Mouse (Mus musculus) testis, postnatal 14 days (tissue): ENCODE data around the gene Fam160b1.
A peak's percentile ranks its signal among the peaks of the same experiment; 100 is the strongest.

Experiments used
- DNase-seq: peaks from one replicate; pipeline ENCODE4 v3.0.0; 2021; ENCODE audit warnings: low spot score

The Fam160b1 gene

DNA sequence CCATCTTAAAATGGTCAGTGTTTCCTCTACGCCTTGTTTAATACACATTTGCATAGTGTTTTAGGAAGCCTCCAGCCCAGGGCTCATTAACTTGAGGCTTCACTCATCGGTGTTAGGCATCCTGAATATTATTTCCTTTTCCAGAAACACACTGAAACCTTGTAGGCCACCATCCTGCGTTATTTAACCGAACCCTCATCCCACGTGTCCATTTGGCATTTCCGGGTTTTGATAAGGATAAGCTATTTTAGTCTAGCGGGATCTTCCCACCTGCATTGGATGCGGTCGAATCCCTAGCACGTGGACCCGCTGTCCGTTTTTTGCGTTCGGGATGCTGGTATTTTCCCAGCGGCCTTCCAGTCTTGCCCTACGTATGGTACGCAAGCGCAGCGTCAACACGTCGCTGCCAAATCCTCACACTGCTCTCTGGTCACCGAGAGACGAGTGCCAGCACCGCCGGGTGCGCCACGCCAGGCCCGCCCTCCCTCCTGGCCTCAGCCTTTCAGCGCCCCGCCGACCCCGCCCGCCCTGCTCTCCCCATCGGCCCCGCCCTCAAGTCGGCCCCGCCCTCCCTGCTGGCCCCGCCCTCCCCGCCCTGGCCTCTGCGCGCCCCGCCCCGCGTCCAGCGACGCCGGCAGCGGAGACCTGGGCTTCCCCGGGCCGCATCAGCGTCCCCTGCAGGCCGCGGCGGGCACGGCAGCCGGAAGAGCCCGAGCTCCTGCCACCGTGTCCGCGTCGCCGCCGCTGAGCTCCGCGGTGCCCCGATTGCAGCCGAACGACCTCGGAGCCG lies at the start of gene Fam160b1:
Gene Fam160b1 (plus strand): TSS at position 340 of the 790 bp plus-strand sequence.
- peak; percentile 90 for DNase-seq

DNA sequence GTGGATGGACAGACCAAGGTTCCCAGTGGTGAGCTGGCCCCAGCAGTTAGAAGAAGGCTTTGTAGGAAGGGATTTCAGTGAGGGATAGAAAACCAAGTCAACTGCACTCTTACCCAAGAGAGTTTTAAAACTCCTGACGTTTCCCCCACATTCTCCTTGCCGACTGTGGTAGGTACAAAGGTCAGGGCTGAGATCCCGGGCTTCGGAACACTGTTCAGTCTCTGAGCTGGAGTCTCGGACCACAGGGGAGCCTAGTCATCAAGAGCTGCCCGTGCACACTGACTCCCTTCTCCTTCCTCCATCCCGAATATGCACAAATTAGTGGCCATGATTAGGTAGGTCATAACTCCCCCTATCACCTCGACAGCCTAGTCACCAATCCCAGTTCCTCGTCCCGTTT lies 47.3 kb upstream of the Fam160b1 start:
- no peak for DNase-seq

DNA sequence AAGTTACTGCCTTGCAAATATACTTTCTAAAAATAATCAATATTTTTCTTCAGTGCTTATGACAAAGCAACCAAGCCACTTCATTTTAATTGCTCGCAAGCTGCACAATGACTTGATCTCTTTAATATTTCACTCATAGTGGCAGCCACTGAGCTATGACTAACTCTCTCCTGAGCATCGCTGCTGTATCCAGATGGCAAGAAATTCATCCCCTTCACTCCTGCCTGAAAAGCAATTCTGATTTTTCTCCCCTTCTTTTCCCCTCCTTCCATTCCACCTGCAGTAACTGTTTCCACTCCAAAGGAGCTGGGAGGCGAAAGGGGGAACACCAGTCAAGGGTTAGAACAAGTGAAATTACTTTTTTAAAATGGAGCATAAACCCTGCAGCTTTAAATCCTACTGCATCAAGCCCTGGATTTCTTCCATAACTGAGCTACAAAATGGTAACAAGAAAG lies 46.6 kb upstream of the Fam160b1 start:
- DNase-seq: no peak

DNA sequence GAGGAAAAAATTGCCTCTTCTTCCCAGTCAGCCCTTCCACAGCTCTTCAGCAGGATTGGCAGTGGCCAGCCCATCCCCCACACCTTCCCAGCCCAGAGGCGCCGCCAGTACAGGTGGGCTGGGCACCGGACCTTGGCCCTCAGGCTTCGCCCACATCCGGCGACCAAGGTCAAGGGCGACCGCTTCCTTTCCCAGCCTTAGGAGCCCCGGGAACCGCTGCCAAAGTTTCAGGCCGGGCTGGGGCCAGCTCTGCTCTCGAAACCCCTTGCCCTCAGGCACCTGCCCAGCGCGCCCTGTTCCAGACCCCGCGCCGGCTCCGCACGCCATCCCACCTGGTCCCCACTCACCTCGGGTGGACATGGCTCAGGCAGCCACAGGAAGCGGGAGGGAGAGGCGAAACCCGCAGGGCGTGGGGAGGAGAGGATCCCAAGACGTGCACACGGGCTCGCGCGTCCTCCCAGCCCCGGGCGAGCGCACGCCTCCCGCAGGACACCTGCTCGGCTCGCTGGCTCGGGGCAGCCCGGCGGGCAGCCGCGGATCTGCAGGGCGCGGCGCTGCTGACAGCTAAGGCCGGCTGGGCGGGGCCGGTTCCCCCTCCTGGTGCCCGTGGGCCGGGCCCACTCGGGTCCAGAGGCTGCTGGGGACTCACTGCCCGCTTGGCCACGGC lies 46.0 kb upstream of the Fam160b1 start, which contains the start of gene Ablim1:
Gene Ablim1 (minus strand): TSS at position 574 of the 667 bp plus-strand sequence.
- DNase-seq: peak; percentile 21

DNA sequence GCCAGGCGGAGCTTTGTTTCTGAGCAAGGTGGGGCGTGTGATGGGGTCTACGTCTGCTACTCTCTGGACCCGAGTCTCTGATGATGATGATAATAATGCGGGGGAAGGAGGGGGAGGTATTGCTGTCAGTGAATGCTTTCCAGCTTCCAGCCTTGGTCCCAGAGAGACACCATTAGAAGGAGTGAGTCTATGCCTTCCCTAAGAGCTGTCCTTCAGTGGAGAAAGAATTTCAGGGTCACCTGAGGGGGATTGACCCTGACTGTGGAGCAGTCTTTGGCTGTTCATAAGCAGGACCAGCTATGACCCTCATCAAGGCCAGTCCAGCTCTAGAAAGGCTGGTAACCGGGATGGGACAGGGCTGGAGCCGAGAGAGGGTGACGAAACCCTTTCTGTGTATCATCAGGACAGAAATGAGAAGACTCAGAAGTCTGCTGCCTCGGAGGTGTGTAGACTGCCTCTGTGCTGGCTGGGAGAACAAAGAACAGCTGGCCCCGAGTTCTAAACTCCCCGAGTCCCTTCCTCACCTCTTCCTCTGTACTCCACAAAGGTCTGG lies 45.4 kb upstream of the Fam160b1 start:
- no peak for DNase-seq

DNA sequence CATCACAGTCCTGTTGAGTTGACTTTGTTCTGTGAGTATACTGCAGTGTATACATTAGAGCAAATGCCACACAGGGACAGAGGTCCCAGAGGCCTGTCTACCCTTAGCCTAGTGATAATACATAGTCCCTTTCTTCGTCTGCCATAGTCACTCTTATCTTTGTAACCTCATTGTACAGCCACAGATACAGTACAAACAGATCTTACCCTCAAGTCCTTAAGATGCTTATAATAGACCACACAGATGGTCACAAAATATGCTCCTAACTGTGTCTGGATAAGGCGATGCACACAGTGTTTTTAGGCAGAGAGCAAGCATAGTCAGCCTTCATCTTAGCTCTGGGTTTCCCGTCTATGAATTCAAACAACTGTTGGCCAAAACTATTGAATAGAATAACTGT lies 43.9 kb upstream of the Fam160b1 start:
- DNase-seq: no peak

DNA sequence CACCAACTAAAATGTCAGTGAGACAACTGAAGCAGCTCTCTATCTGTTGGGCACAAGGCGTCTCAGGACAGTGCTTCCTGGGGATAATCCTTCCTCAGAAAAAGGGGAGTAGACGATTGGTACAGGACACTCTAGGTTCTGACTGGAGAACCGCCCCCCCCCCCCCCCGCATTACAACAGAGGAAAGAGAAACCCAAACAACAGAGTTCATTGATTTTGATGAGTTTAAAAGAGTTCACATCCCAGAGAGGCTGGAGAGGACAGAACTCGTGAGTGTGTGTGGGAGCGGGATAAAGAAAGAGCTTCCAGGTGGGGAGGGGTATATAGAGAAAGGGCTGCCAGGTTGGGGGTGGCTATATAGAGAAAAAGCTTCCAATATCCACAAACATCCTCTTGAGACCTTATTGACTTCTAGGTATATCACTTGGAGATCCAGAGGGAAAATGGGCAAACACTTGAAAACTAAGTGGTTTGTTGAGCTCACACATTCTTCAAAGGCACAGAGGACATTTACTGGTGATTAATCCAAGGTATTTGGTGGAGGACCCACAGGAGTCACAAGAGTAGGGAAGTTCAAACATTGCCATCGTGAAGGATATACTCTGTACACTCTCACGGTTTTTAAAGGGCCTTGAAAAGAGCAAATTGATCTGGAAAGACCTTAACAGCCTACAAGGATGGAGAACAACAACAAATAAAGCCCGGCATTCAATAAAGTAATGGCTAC lies 39.7 kb upstream of the Fam160b1 start:
- DNase-seq: no peak

DNA sequence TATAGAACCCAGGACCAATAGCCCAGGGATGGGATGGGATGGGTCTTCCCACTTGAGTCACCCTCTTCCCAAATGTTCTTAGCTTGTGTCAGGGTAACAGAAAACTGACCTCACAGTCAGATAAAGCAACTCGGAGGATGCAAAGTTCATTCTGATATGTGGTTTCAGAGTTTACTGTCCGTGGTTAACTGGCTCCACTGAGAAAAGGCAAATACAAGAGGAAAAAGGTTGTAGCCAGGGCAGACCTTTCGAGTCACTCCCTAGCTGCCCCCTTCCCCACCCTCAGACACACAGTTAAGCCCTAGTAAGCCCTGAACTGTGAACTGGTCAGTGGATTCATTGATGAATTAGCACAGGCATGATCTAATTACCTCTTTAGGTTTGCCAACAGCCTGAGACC lies 38.6 kb upstream of the Fam160b1 start:
- DNase-seq: no peak

DNA sequence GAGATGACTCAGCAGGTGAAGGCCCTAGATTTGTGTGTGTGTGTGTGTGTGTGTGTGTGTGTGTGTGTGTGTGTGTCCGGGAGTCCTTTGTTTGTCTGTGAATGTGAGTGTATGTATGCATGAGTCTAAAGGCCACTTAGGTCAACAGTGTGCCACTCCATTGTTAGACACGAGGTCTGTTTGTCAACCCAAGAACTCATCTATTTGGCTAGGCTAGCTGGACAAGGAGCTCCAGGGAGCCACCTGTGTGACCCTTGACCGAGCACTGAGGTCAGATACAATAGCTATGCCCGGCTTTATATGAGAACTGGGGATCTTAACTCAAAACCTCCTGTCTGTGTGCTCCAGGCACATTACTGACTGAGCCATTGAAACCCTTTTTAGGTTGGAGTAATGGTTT lies 38.0 kb upstream of the Fam160b1 start:
- no peak for DNase-seq

DNA sequence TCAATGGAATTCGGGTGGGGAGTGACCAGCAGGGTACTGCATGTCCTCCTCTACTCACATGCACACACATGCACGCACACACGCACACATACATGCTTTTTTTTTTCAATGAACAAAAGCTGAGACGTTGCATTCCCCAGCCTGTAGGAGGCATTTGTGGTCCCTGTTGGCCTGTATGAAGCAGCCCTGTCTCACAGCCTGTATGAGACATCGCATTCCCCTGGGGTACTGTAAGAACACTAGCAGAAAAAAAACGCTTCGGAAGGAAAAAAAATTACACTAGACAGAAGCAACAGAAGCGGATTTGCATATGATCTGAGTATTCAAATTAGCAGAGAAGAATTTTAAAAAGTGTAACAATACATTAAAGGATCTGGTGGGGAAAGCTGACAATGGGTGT lies 37.4 kb upstream of the Fam160b1 start:
- DNase-seq: no peak

DNA sequence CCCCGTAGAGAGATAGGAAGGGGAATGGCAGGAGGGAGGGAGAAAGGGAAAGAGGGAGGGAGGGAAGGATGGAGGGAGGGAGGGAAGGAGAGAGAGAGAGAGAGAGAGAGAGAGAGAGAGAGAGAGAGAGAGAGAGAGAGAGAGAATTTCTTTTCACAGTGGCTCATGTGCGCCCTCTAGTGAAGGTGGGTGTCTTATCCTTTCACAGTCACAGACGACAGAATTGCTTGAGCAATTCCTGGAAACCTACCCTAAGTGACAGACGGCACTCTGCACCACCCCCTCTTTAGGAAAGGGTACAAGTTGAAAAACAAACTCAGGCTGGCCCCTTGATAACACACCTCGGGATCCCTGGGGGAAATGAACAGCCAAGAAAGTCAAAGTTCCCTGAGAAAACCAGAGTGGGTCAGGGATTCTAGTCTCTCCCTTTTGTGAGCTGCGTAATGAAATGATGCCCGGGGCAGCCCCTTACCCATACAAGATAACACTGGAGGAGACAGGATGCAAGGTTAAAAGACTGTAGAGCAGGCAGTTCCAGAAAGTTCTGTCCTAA lies 34.7 kb upstream of the Fam160b1 start:
- DNase-seq: no peak

DNA sequence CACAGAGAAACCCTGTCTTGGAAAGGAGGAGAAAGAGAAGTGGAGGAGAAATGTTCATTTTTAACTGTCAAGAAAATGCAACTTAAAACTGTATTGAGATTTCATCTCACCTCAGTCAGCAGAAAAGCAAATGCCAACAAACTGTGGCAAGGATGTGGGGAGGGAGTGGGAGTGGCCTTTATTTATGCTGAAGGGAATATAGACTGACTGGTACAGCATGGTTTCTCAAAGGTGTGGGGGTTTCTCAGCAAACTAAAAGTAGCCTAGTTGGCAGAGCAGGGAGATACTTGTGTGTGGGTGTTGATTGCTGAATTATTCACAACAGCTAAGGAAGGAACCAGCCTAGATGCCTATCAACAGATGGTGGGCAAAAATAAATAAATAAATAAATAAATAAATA lies 32.8 kb upstream of the Fam160b1 start:
- DNase-seq: no peak

DNA sequence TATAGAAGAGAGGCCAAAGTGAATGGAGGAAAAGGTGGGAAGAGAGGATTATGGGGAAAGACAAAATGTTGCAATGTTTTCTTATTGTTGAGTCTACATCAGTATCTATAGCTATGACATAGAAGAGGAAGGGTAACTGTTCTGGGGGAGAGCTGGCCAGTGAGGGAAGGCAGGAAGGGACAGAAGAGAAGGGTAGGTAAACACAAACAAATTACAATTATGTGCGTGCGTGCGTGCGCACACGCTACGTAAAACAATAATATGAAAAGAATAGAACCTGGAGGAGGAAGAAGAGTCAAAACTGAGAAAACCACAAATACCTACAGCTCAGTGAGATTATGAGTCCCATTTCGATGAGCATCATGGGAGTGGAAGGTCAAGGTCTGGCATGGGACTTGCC lies 32.2 kb upstream of the Fam160b1 start:
- no peak for DNase-seq

DNA sequence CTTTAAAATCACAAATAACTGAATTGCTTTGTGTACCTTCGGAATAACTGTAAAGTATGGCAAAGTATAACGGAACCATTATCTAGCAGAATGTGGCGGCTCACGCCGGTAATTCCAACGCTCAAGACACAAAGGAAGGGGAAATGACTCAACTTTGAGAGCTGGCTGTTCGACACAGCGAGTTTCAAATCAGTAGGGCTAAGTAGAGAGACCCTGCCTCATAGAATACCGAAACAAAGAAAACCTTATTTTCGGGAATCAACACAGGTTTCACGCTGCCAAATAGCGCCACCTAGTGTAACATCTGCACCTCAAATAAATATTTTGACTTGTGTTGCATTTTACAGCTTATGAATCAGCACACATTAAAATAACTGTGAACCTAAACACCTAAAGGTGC lies 31.7 kb upstream of the Fam160b1 start:
- DNase-seq: no peak

DNA sequence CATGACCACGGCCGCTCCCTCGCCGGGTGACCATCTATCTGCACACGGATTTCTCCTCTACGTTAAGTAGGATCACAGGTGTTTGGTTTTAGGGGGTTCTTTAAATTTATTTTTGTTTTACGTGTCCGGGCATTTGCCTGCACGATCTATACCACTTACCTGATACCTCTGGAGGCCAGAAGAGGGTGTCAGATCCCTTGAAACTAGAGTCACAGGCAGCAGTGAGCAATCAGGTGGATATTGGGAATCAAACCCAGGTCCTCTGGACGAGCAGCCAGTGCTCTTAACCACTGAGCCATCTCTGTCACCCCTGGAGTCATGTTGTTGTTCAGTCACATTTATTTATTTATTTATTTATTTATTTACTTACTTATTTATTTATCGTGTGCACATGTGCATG lies 30.2 kb upstream of the Fam160b1 start:
- DNase-seq: no peak

DNA sequence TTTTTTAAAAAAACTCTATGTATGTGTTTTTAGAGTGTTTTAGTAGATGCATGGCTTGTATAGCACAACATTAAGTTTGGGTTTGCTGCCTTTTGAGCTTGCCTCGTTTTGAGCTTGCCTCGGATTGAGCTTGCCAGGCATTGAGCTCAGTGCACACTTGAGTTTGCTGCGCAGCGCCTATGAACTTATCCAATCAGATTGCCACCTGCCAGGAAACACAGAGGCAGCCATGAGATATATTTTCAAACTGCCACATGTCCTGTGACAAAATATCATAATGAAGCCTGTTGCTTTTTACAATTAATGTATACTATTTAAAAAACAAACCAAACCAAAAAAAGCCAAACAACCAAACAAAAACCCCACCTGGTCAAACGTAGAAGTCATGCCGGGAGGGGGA lies 29.2 kb upstream of the Fam160b1 start:
- DNase-seq: no peak

DNA sequence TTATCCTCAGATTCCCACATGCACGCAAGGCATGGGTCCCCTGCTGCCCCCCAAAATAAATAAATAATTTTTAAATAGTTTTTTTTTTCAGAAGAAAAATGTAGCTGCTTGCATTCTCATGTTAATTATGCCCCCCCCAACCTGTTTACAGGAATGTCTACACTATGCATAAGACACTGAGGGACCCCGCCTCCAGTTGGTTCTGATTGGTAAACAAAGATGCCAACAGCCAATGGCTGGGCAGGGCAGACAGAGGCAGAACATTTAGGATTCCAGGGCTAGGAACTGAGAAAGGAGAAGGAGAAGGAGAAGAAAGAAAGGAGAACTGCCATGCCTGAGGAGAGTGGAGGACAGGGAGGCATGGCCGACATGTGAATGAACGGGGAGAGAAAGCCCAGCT lies 27.1 kb upstream of the Fam160b1 start:
- DNase-seq: no peak

DNA sequence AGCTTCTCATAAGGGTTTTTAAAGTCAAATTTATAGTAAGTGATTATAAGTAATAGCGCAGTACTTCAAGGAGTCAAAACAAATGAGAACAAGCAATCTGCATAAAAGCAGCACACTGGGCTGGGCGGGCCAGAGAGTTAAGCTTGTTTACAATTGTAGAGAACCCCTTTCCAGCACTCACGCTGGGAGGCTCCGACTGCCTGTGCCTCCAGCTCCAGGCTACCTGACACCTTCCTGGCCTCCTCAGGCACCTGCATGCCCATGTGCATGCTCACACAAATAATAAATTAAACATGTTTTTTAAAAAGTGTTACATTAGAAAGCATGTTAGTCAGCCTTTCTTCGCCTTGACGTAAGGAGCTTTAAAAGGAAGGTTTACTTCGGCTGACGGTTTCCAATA lies 25.3 kb upstream of the Fam160b1 start:
- no peak for DNase-seq

DNA sequence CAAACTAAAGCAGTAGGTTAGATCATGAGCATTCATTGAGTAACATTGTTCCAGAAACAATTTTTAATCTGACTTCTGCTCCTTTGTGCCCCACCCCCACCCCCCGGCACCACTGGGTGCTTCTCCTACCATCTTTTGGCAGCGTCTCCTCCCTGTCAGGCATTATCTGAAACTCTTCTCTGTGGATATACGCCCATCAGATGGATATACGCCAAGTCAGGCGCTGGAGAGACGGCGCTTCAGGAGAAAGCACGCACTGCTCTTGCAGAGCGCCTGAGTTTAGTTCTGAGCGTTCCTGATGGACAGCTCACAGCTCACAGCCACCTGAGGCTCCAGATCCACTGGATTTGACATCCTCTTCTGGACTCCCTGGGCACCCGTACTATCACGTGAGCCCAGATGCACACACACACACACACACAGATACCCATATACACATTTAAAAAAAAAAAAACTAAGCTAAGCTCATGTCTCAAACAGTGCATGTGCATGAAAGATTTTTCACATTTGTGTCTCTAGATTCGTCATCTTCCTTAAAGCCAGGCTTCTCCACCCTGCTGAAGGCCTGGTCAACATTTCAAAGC lies 21.1 kb upstream of the Fam160b1 start:
- DNase-seq: peak; percentile 79

DNA sequence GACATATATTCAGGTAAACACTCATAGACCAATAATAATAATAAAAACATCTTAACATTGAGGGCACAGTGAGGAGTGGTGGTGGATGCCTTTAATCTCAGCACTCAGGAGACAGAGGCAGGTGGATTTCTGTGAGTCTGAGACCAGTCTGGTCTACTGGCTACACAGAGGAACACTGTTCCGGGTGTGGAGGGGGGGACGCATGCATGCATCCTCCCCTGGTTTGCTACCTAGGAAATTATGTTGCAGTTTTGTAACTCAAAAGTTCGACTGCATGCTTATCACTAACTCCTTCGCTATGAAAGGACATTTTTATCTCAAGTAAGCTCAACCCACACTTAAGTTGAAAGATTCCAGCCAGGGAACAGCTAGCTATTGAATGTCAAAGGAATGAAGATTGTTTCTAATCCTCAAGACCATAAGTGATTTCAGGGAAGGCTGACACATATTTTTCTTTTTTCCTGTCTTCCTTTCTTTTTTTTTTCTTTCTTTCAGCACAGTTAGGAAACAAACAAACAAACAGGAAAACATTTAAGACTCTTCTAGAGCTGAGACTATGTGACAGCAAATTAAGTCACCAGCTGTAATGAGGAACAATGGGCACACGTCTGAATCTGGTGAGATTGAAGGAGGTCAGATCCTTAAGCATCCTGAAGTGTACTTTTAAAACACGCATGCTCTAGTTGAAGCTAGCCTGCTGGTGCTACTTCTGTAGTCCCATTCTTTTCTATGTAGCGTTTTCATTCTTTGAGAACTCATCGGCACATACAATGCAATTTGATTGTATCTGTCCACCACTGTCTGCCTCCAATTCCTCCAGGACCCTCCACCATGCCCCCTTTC lies 19.4 kb upstream of the Fam160b1 start:
- peak; percentile 74 for DNase-seq

DNA sequence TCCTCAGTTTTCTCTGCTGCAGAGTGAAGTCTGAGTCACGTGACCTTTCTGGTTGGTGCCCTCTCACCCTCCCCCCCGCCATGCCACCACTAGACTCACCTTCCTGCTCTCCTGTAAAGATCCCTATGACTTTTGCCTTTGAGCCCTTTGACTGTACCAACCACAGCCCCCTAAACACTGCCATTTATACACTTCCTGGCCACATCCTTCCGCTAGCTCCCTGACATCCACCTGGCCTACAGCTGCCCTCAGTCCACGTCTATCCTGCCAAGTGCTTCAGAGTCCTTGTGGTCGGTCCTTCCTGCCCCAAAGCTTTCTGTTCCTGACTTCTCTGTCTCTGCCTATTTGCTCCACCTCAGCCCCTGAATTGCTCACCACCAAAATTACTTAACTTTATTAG lies 16.6 kb upstream of the Fam160b1 start:
- no peak for DNase-seq
